Mouse (Mus musculus): ENCODE results near the gene Rbpj. TPM values are rescaled to one million over a fixed set of nuclear protein-coding genes. Genes with fewer than 3 reads are reported as not detected.

Gene Rbpj
- total RNA-seq, 2 experiments from 2014 or later, result 32.8 to 33.2 TPM

DNA sequence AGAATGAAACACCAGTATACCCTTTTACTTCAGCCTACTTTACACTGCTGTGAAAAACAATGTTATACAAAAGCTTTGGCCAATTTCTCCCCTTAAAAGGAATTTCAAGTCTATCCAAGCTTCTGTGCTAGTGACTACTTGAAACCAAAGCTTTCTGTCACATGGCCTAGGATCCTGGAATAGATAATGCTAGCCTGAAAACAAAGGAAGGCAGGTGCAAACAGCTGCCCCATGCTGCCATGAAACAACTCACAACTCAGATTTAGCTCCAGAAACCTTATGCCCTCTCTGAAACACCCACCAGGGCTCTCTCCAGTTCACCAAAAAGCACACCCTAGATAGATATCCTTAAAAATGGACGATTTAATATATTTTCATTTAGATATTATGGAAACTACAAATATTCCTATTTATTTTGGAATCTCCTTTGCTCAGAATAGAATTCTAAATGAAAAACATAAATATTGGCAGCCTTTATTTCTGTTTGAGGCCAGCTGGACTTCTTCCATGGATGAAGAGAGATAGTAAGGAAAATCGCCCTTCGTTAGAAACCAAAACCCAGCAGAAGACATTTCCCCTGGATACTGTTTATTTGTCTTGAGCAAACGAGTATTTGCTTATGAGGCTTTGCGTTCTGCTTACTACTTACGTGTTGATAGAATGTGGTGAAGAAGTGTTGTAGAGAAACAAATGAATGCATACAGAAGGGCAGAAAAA is 91.8 kb downstream of the Rbpj start:
- no peak for DNase-seq (ENCODE audit: extremely low spot score in 1 of 2, low spot score in 2 of 2)

DNA sequence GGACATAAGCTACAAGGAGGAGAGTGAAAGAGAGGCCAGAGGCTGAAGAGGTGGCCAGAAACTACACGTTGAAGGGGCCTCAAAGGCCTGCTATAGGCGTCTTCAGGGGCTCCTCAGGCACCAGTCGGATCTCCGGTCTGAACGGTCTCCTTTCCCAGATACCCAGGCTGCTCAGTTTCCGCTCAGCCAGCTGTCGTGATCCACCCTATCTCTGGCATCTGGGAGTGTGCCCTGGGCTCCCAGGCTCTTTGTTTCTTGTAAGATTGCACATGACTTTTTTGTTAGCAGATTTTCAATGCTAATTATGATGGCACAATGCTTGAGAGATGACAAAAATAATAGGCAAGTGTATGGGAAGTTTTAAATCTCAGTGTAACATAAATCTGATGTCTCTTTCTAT is 95.2 kb downstream of the Rbpj start:
- TF ChIP-seq CTCF (IDR thresholded peaks at IDR 0.05), result no peak
- intact Hi-C loops (cut with DNase I), result no loop called here
- no peak overlapping the region for H3K4me3 ChIP-seq
- no peak overlapping the region for H3K27ac ChIP-seq
- DNase-seq (ENCODE audit: extremely low spot score in 1 of 2, low spot score in 2 of 2), result no peak

More for the DNA sequence above, 91.8 kb downstream of the Rbpj start:
- Histone ChIP-seq H3K4me3 (no peak overlapping the region), H3K27ac (no peak overlapping the region)
- intact Hi-C loops (cut with DNase I), result no loop called here
- TF ChIP-seq CTCF (IDR thresholded peaks at IDR 0.05), result no peak

DNA sequence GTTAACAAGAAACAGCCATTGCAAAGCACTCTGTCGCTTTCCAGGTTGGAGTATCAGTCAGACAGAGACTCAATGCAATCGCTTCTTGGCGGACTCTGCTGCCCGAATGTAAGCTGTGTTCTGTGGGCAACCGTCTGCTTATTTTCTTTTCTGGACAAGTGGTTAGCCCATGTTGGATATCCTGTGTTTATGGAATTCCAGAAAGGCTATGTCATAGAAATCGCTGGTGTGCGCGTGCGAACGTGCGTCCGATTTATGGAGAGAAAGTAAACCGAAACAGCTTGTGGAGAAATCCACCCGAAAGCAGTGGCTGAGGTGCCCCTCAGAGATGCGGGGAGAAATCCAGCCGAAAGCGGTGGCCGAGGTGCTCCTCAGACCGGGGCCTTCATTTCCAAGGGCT is 98.4 kb downstream of the Rbpj start:
- intact Hi-C loops (cut with DNase I), result no loop called here
- no peak overlapping the region for H3K27ac ChIP-seq
- TF ChIP-seq CTCF (IDR thresholded peaks at IDR 0.05), result no peak
- no peak overlapping the region for H3K4me3 ChIP-seq
- no peak for DNase-seq (ENCODE audit: extremely low spot score in 1 of 2, low spot score in 2 of 2)

DNA sequence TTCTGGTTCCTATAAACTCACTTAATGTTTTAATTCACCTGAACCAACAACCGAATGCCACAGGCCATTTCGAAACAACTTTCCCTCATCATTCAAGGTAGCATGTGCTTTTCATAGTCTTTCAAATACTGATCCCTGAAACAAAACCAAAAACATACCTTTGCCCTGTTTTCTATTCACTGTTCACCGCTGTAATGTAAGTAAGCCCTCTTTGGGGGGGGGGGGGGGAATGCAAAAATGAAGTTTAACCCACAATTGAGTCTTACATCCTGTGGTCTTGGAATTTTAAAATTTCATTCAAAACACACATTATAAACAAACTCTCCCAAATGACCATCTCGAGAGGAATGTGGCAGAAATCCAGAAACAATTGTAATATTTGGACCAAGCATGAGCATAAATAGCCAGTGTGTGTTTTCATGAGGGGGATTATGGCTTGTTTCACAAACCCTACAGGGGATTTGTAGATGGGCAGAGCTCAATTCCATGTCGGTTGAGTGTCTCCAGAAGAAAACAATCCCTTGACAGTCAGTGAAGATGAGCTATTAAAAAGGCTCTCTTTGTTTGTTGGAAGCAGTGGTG is 99.4 kb downstream of the Rbpj start:
- Histone ChIP-seq H3K4me3 (no peak overlapping the region), H3K27ac (no peak overlapping the region)
- no peak for DNase-seq (ENCODE audit: extremely low spot score in 1 of 2, low spot score in 2 of 2)
- intact Hi-C loops (cut with DNase I), result no loop called here
- TF ChIP-seq CTCF (IDR thresholded peaks at IDR 0.05), result no peak

DNA sequence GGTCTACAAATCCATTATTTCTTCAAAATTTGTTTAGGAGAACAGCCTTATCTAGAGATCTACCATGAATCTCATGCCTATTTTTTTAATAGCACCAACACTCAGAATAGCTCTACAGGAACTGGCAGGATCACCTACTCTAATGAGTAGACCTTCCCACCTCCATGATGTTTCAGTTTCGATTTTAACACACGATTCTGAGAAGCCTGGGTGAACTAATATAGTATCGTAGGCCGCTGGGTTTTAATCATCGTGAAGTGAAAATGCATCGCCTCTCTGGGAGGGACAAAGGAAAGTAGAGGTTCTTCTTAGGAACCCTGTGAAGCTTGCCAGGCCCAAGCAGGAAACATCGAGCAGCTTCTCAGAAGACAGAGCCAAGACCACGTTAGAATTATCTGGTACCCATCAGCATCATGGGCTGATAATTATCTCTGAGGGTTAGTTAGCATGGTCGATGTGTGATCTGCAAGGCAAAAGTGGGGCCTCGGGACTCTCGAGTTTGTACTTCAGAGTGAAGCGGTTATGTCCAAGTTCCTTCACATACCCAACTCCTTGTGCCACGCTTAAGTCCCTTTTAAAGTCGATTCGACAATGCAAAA is 100.6 kb downstream of the Rbpj start:
- Histone ChIP-seq H3K4me3 (no peak overlapping the region), H3K27ac (no peak overlapping the region)
- no peak for DNase-seq (ENCODE audit: extremely low spot score in 1 of 2, low spot score in 2 of 2)
- intact Hi-C loops (cut with DNase I), result no loop called here
- no peak for TF ChIP-seq CTCF (IDR thresholded peaks at IDR 0.05)

DNA sequence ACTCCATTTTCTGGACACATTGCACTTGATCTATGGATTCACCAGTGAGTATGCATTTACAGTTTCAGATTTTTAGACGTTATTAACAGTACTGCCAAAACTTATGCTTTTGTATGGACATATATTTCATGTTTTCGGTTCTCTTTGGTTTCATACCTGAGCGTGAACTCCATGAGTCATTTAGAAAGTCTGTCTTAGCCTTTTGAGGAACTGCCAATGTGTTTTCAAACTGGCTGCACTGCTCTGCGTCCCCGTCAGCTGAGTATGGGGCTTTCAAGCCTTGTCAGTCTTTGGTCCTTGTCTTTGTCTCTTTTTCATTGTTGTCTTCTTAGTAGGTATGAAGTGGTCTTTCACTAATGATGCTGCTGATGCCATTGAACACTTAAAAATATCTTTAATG is 106.5 kb downstream of the Rbpj start:
- intact Hi-C loops (cut with DNase I), result no loop called here

DNA sequence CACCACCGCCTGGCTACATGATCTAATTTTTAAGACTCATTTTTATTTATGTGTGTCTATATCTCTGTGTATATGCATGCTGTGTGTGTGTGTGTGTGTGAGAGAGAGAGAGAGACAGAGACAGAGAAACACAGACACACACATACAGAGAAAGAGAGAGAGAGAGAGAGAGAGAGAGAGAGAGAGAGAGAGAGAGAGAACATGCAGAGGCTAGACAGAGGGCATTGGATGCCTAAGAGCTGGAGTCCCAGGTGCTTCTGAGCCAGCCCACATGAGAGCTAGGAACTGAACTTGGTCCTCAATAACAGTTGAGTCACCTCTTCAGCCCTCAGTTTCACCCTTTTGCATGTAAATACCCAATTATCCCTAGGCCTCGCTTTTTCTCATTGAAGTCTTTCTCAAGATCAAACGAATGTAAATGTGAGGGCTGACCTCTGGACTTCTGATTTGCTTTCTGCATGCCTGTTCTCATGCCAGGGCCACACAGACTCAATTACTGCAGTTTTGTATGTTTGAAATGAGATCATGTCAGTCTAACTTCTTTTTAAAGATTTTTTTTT is 109.0 kb downstream of the Rbpj start:
- DNase-seq (ENCODE audit: extremely low spot score in 1 of 2, low spot score in 2 of 2), result no peak
- intact Hi-C loops (cut with DNase I), result no loop called here
- no peak overlapping the region for H3K27ac ChIP-seq
- no peak overlapping the region for H3K4me3 ChIP-seq
- TF ChIP-seq CTCF (IDR thresholded peaks at IDR 0.05), result no peak

More for the DNA sequence above, 106.5 kb downstream of the Rbpj start:
- no peak for DNase-seq (ENCODE audit: extremely low spot score in 1 of 2, low spot score in 2 of 2)
- no peak for TF ChIP-seq CTCF (IDR thresholded peaks at IDR 0.05)
- H3K27ac ChIP-seq, result no peak overlapping the region
- H3K4me3 ChIP-seq, result no peak overlapping the region

DNA sequence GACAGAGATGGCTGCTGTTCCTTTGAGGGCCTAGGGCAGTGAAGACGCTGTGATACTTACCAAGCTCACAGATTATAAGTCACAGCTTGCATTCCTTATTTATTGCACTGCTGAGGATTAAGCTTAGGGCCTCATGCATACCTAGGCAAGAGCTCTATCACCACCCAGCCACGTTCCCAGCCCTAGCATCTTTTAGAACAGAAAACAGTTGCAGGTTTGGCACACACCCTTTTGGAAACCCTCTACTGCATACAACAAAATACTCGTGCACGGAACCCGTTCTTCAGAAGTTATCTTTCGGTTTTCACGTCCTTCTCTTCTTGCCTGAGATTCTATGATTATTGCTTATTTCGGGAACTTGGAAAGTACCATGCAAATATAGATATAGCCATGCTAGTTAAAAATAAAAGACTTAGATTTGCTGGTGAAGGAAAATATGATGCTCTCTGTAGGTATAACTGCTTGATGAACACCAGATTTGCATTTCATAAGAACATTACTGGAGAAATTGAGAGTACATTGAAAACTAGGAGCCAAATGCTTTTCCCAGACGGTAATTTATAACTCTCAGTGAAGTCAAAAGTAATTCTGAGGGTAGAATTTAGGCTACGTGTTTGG is 111.4 kb downstream of the Rbpj start:
- Histone ChIP-seq H3K4me3 (no peak overlapping the region), H3K27ac (no peak overlapping the region)
- TF ChIP-seq CTCF (IDR thresholded peaks at IDR 0.05), result no peak
- no peak for DNase-seq (ENCODE audit: extremely low spot score in 1 of 2, low spot score in 2 of 2)
- intact Hi-C loops (cut with DNase I), result no loop called here

DNA sequence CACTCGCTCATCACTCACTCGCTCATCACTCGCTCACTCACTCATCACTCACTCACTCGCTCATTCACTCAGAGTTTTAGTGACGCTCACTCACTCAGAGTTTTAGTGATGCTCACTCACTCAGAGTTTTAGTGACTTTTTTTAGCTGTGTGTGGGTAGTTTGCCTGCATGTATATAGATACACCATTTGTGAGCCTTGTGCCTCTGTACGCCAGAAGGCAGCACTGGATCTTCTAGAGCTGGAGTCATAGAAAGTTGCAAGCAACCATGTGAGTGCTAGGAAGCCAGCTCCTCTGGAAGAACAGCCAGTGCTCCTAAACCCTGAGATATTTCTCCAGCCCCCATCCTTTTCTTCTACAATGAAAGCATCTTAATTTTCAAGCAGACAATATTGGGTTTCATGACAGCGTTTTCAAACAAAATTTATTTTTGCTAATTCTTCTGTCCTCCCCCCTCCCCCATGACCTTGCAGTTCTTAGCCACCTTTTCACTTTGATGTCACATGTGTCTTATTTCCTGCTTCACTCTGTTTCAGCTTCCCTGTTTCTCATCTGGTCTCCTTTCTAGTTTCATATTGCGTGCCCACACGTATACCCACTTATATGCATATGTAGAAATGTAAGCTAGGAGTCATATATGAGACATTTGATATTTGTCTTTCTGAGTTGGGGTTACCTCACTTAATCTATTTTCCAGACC is 118.3 kb downstream of the Rbpj start:
- no peak for DNase-seq (ENCODE audit: extremely low spot score in 1 of 2, low spot score in 2 of 2)
- intact Hi-C loops (cut with DNase I), result no loop called here
- TF ChIP-seq CTCF (IDR thresholded peaks at IDR 0.05), result no peak
- H3K4me3 ChIP-seq, result no peak overlapping the region
- no peak overlapping the region for H3K27ac ChIP-seq

DNA sequence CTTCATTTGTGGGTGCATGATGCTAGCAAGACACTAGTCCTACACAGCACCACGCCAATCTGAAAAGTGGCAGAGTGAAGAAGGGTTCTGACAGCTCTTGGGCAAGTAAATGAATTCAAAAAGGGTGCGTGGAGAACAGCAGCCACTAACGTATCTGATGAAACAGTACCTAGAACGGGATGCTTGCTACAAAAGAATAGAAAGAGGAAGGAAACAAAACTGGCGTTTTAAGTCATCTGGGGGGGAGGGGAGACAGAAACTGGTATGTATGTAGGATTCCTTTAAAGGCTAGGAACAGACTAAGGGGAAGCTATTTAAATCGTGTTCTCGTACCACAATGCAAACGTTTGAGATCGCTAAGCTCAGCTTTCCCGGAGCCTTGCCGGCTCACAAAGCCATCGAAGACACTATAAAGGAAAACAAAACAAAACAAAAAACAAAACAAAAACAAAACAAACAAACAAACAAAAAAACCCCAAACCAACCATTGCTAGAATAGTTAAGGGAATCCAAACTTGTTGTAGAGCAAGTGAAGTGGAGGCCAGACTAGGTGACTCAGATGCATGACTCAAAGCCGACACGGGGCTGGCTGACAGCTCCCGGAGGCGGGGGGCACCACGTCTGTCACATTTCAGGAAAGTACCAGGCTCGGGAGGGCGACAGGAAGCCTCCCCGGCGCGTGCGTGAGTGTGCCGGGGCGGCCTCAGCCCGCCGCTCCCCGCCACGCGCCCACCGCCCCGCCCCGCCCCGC is 122.6 kb downstream of the Rbpj start:
- no peak for DNase-seq (ENCODE audit: extremely low spot score in 1 of 2, low spot score in 2 of 2)
- intact Hi-C loops (cut with DNase I), result loop anchor here (2.0 to 5.0 kb wide), 2 partner anchors 94 to 311 kb away; no protein-coding TSS in a partner anchor
- H3K4me3 ChIP-seq, result peak overlapping the region; percentile 79
- peak overlapping the region; percentile 90 for H3K27ac ChIP-seq
- TF ChIP-seq CTCF (IDR thresholded peaks at IDR 0.05), result no peak
